Mouse (Mus musculus): ENCODE measurements around the gene Tmed9. TPM values are rescaled to one million over a fixed set of nuclear protein-coding genes. Genes with fewer than 3 reads are reported as not detected.
A peak's percentile ranks its signal among the peaks of the same experiment; 100 is the strongest.

Gene Tmed9
- polyA plus RNA-seq, 1 experiment from 2014 or later, result 167 TPM

- Histone ChIP-seq H3K9ac (ENCODE audit: low read length) (no peak overlapping the region), H3K9me3 (replicated peaks; ENCODE audit: control insufficient read depth, low read length) (no peaks in the 10 kb centered on the region), H3K4me2 (ENCODE audit: low read depth, low read length) (no peak overlapping the region), H3K27ac (ENCODE audit: low read length) (no peak overlapping the region), H3K4me1 (ENCODE audit: control insufficient read depth, insufficient read depth, low read length) (peaks cover 11% of the 10 kb centered on the region), H3K27me3 (ENCODE audit: control insufficient read depth, insufficient read depth, low read length) (no peaks in the 10 kb centered on the region), H3K36me3 (ENCODE audit: control insufficient read depth, insufficient read depth, low read length) (peaks cover 8% of the 10 kb centered on the region; the same call in 1 of the 2 replicates), H3K4me3 (replicated peaks; ENCODE audit: low read length) (no peak overlapping the region)
- WGBS, result 96% methylated on average over 12 of the region's 12 CpGs
- no peak for ATAC-seq (ENCODE audit: insufficient read depth, low FRiP score)
These were observed 23.3 kb downstream of the Tmed9 start for GRCm38 (mm10) chr13:55596802-55597201.

GRCm38 (mm10) chr13:55599566-55600540 lies 26.3 kb downstream of the Tmed9 start, which contains the start of gene B4galt7:
B4galt7 (plus strand) TSS chr13:55599896.
- Histone ChIP-seq H3K27ac (ENCODE audit: low read length) (0 out of 2 replicates have a peak within 1 kb of the TSS, but pooled peaks have one; percentile 31), H3K9me3 (replicated peaks; ENCODE audit: control insufficient read depth, low read length) (no peaks in the 10 kb centered on the region), H3K36me3 (ENCODE audit: control insufficient read depth, insufficient read depth, low read length) (peaks cover 8% of the 10 kb centered on the region; the same call in 1 of the 2 replicates), H3K27me3 (ENCODE audit: control insufficient read depth, insufficient read depth, low read length) (no peaks in the 10 kb centered on the region), H3K4me2 (ENCODE audit: low read depth, low read length) (peak within 1 kb of the TSS; percentile 81), H3K4me1 (ENCODE audit: control insufficient read depth, insufficient read depth, low read length) (peaks cover 5% of the 10 kb centered on the region), H3K4me3 (replicated peaks; ENCODE audit: low read length) (peak within 1 kb of the TSS; percentile 81), H3K9ac (ENCODE audit: low read length) (peak within 1 kb of the TSS; percentile 81)
- peak; percentile 93 for ATAC-seq (ENCODE audit: insufficient read depth, low FRiP score)
- WGBS, result 9% methylated on average over 51 of the region's 51 CpGs

GRCm38 (mm10) chr13:55600657-55601056 lies 27.1 kb downstream of the Tmed9 start:
- Histone ChIP-seq H3K27ac (ENCODE audit: low read length) (no peak overlapping the region), H3K4me1 (ENCODE audit: control insufficient read depth, insufficient read depth, low read length) (peaks cover 5% of the 10 kb centered on the region), H3K27me3 (ENCODE audit: control insufficient read depth, insufficient read depth, low read length) (no peaks in the 10 kb centered on the region), H3K4me3 (replicated peaks; ENCODE audit: low read length) (peak overlapping the region; percentile 81), H3K4me2 (ENCODE audit: low read depth, low read length) (peak overlapping the region; percentile 81), H3K9ac (ENCODE audit: low read length) (peak overlapping the region; percentile 81), H3K9me3 (replicated peaks; ENCODE audit: control insufficient read depth, low read length) (no peaks in the 10 kb centered on the region), H3K36me3 (ENCODE audit: control insufficient read depth, insufficient read depth, low read length) (peaks cover 8% of the 10 kb centered on the region; the same call in 1 of the 2 replicates)
- no peak; the same call in 1 of the 2 replicates for ATAC-seq (ENCODE audit: insufficient read depth, low FRiP score)
- WGBS, result 14% methylated on average over 9 of the region's 9 CpGs

- Histone ChIP-seq H3K27ac (ENCODE audit: low read length) (no peak overlapping the region), H3K27me3 (ENCODE audit: control insufficient read depth, insufficient read depth, low read length) (no peaks in the 10 kb centered on the region), H3K36me3 (ENCODE audit: control insufficient read depth, insufficient read depth, low read length) (peaks cover 5% of the 10 kb centered on the region; the same call in 1 of the 2 replicates), H3K4me3 (replicated peaks; ENCODE audit: low read length) (no peak overlapping the region), H3K9ac (ENCODE audit: low read length) (no peak overlapping the region), H3K9me3 (replicated peaks; ENCODE audit: control insufficient read depth, low read length) (no peaks in the 10 kb centered on the region), H3K4me2 (ENCODE audit: low read depth, low read length) (no peak overlapping the region), H3K4me1 (ENCODE audit: control insufficient read depth, insufficient read depth, low read length) (peaks cover 5% of the 10 kb centered on the region)
- 8% methylated on average over 3 of the region's 3 CpGs for WGBS
- no peak for ATAC-seq (ENCODE audit: insufficient read depth, low FRiP score)
These were observed 28.1 kb downstream of the Tmed9 start for GRCm38 (mm10) chr13:55601611-55602010.

- H3K36me3 ChIP-seq (ENCODE audit: control insufficient read depth, insufficient read depth, low read length), result no peaks in the 10 kb centered on the region
- H3K27me3 ChIP-seq (ENCODE audit: control insufficient read depth, insufficient read depth, low read length), result no peaks in the 10 kb centered on the region
- 89% methylated on average over 3 of the region's 3 CpGs for WGBS
- no peak overlapping the region for H3K9ac ChIP-seq (ENCODE audit: low read length)
- H3K9me3 ChIP-seq (replicated peaks; ENCODE audit: control insufficient read depth, low read length), result no peaks in the 10 kb centered on the region
- ATAC-seq (ENCODE audit: insufficient read depth, low FRiP score), result no peak
- peaks cover 5% of the 10 kb centered on the region for H3K4me1 ChIP-seq (ENCODE audit: control insufficient read depth, insufficient read depth, low read length)
- no peak overlapping the region for H3K4me3 ChIP-seq (replicated peaks; ENCODE audit: low read length)
- H3K27ac ChIP-seq (ENCODE audit: low read length), result no peak overlapping the region
- H3K4me2 ChIP-seq (ENCODE audit: low read depth, low read length), result no peak overlapping the region
These were observed 31.1 kb downstream of the Tmed9 start for GRCm38 (mm10) chr13:55604606-55605005.

GRCm38 (mm10) chr13:55606899-55607623 lies 33.5 kb downstream of the Tmed9 start:
- Histone ChIP-seq H3K27ac (ENCODE audit: low read length) (no peak overlapping the region), H3K4me1 (ENCODE audit: control insufficient read depth, insufficient read depth, low read length) (no peaks in the 10 kb centered on the region), H3K4me3 (replicated peaks; ENCODE audit: low read length) (no peak overlapping the region), H3K36me3 (ENCODE audit: control insufficient read depth, insufficient read depth, low read length) (no peaks in the 10 kb centered on the region; the same call in 1 of the 2 replicates), H3K27me3 (ENCODE audit: control insufficient read depth, insufficient read depth, low read length) (no peaks in the 10 kb centered on the region), H3K9me3 (replicated peaks; ENCODE audit: control insufficient read depth, low read length) (no peaks in the 10 kb centered on the region), H3K9ac (ENCODE audit: low read length) (no peak overlapping the region), H3K4me2 (ENCODE audit: low read depth, low read length) (no peak overlapping the region)
- ATAC-seq (ENCODE audit: insufficient read depth, low FRiP score), result no peak
- WGBS, result 69% methylated on average over 10 of the region's 10 CpGs

- Histone ChIP-seq H3K4me2 (ENCODE audit: low read depth, low read length) (no peak overlapping the region), H3K36me3 (ENCODE audit: control insufficient read depth, insufficient read depth, low read length) (no peaks in the 10 kb centered on the region; the same call in 1 of the 2 replicates), H3K27ac (ENCODE audit: low read length) (no peak overlapping the region), H3K27me3 (ENCODE audit: control insufficient read depth, insufficient read depth, low read length) (no peaks in the 10 kb centered on the region), H3K4me3 (replicated peaks; ENCODE audit: low read length) (no peak overlapping the region), H3K9ac (ENCODE audit: low read length) (no peak overlapping the region), H3K9me3 (replicated peaks; ENCODE audit: control insufficient read depth, low read length) (no peaks in the 10 kb centered on the region), H3K4me1 (ENCODE audit: control insufficient read depth, insufficient read depth, low read length) (no peaks in the 10 kb centered on the region)
- WGBS, result 91% methylated on average over 2 of the region's 2 CpGs
- no peak for ATAC-seq (ENCODE audit: insufficient read depth, low FRiP score)
These were observed 34.1 kb downstream of the Tmed9 start for GRCm38 (mm10) chr13:55607624-55608006.

GRCm38 (mm10) chr13:55611996-55612395 lies 38.5 kb downstream of the Tmed9 start:
- Histone ChIP-seq H3K9ac (ENCODE audit: low read length) (no peak overlapping the region), H3K36me3 (ENCODE audit: control insufficient read depth, insufficient read depth, low read length) (no peaks in the 10 kb centered on the region; the same call in 1 of the 2 replicates), H3K4me2 (ENCODE audit: low read depth, low read length) (no peak overlapping the region), H3K4me3 (replicated peaks; ENCODE audit: low read length) (no peak overlapping the region), H3K27me3 (ENCODE audit: control insufficient read depth, insufficient read depth, low read length) (no peaks in the 10 kb centered on the region), H3K27ac (ENCODE audit: low read length) (no peak overlapping the region), H3K9me3 (replicated peaks; ENCODE audit: control insufficient read depth, low read length) (no peaks in the 10 kb centered on the region), H3K4me1 (ENCODE audit: control insufficient read depth, insufficient read depth, low read length) (no peaks in the 10 kb centered on the region)
- 91% methylated on average over 7 of the region's 7 CpGs for WGBS
- no peak for ATAC-seq (ENCODE audit: insufficient read depth, low FRiP score)

GRCm38 (mm10) chr13:55613471-55613870 lies 39.9 kb downstream of the Tmed9 start:
- H3K4me3 ChIP-seq (replicated peaks; ENCODE audit: low read length), result no peak overlapping the region
- H3K4me2 ChIP-seq (ENCODE audit: low read depth, low read length), result no peak overlapping the region

More at GRCm38 (mm10) chr13:55613471-55613870, 39.9 kb downstream of the Tmed9 start:
- H3K4me1 ChIP-seq (ENCODE audit: control insufficient read depth, insufficient read depth, low read length), result no peaks in the 10 kb centered on the region
- 33% methylated on average over 5 of the region's 5 CpGs for WGBS
- no peak overlapping the region for H3K27ac ChIP-seq (ENCODE audit: low read length)
- no peak for ATAC-seq (ENCODE audit: insufficient read depth, low FRiP score)
- H3K36me3 ChIP-seq (ENCODE audit: control insufficient read depth, insufficient read depth, low read length), result no peaks in the 10 kb centered on the region; the same call in 1 of the 2 replicates
- H3K9me3 ChIP-seq (replicated peaks; ENCODE audit: control insufficient read depth, low read length), result no peaks in the 10 kb centered on the region
- no peak overlapping the region for H3K9ac ChIP-seq (ENCODE audit: low read length)
- H3K27me3 ChIP-seq (ENCODE audit: control insufficient read depth, insufficient read depth, low read length), result no peaks in the 10 kb centered on the region

Measured in stomach, embryonic 16.5 days (tissue).